Mouse (Mus musculus) testis, adult 2 months (tissue): ENCODE data around the gene Tubgcp3.

Experiments
- CTCF ChIP-seq: fragments of 200-500 bp; IDR thresholded peaks from 2 replicates; pipeline ENCODE4 v1.5.1; 2012; ENCODE audit warnings: low read depth, mild to moderate bottlenecking, inconsistent platforms, low read length, moderate library complexity; ENCODE audit not compliant: control insufficient read depth, insufficient read depth, insufficient replicate concordance
- POLR2A ChIP-seq: fragments of 200-500 bp; IDR thresholded peaks from 2 replicates; pipeline ENCODE4 v1.6.1; 2012; ENCODE audit warnings: low read depth, mild to moderate bottlenecking, inconsistent platforms, low read length, moderate library complexity; ENCODE audit not compliant: control insufficient read depth

- TF ChIP-seq POLR2A (no peak), CTCF (no peak)
Observed at GRCm38 (mm10) chr8:12638446-12638845, 33.6 kb downstream of the Tubgcp3 start.
